Mouse (Mus musculus) layer of hippocampus, adult 11-12 months (tissue): ENCODE measurements at regions not wholly inside any gene's neighbourhood (a gene's known extent, or its start where the extent isn't known, plus 50 kb on each side); places are given as distances from the start of the nearest gene placed in this dataset.

Experiments
- DNase-seq: peaks from one replicate; pipeline ENCODE4 v3.0.0; 2022; ENCODE audit warnings: low spot score

GRCm38 (mm10) chr12:27062061-27062461, 280.3 kb downstream of the Sox11 start:
- DNase-seq, result peak; percentile 15

- DNase-seq, result peak; percentile 26
Measured at GRCm38 (mm10) chr12:27060899-27061762, 281.2 kb downstream of the Sox11 start.

GRCm38 (mm10) chr12:27059885-27060284, 282.5 kb downstream of the Sox11 start:
- no peak for DNase-seq

GRCm38 (mm10) chr12:27054411-27054810, 288.0 kb downstream of the Sox11 start:
- DNase-seq, result peak; percentile 25

GRCm38 (mm10) chr12:27037922-27038321, 304.5 kb downstream of the Sox11 start:
- no peak for DNase-seq

GRCm38 (mm10) chr12:27019751-27020150, 322.6 kb downstream of the Sox11 start:
- peak; percentile 5 for DNase-seq

GRCm38 (mm10) chr12:27018366-27018765, 324.0 kb downstream of the Sox11 start:
- DNase-seq, result no peak

- DNase-seq, result no peak
Measured at GRCm38 (mm10) chr12:26999287-26999686, 343.1 kb downstream of the Sox11 start.

- no peak for DNase-seq
Measured at GRCm38 (mm10) chr12:26976284-26977065, 365.9 kb downstream of the Sox11 start.

- no peak for DNase-seq
Measured at GRCm38 (mm10) chr12:26972495-26973113, 369.8 kb downstream of the Sox11 start.

- DNase-seq, result no peak
Measured at GRCm38 (mm10) chr12:26967018-26967737, 375.2 kb downstream of the Sox11 start.

- no peak for DNase-seq
Measured at GRCm38 (mm10) chr12:26963917-26964316, 378.5 kb downstream of the Sox11 start.

GRCm38 (mm10) chr12:26939831-26940230, 402.5 kb downstream of the Sox11 start:
- DNase-seq, result no peak

- no peak for DNase-seq
Measured at GRCm38 (mm10) chr12:26937836-26938235, 404.5 kb downstream of the Sox11 start.

- DNase-seq, result no peak
Measured at GRCm38 (mm10) chr12:26936696-26937458, 405.5 kb downstream of the Sox11 start.

- DNase-seq, result no peak
Measured at GRCm38 (mm10) chr12:26930155-26930867, 412.1 kb downstream of the Sox11 start.

GRCm38 (mm10) chr12:26906126-26906525, 436.2 kb downstream of the Sox11 start:
- DNase-seq, result no peak

GRCm38 (mm10) chr12:26903894-26904272, 434.9 kb downstream of the Cmpk2 start:
- DNase-seq, result no peak

GRCm38 (mm10) chr12:26903073-26903893, 434.3 kb downstream of the Cmpk2 start:
- peak; percentile 38 for DNase-seq

- no peak for DNase-seq
Measured at GRCm38 (mm10) chr12:26891190-26891589, 422.2 kb downstream of the Cmpk2 start.
